Mouse (Mus musculus) adrenal gland, postnatal 4 days (tissue): ENCODE measurements around the gene Fadd. TPM values are rescaled to one million over a fixed set of nuclear protein-coding genes. Genes with fewer than 3 reads are reported as not detected.
A peak's percentile ranks its signal among the peaks of the same experiment; 100 is the strongest.

Source experiments
- DNase-seq, 2 experiments: peaks; one replicate each; pipeline ENCODE4 v3.0.0; 2021 to 2022; ENCODE audit warnings: low spot score in 2 of 2, mixed read lengths in 2 of 2
- total RNA-seq, 2 experiments: library from RNA; stranded (reverse); gene quantifications; 2 replicates each; pipeline ENCODE4 v1.2.3; 2021

Fadd gene
- total RNA-seq, 2 experiments from 2014 or later: 13.3 to 14.4 TPM

GRCm38 (mm10) chr7:144581559-144582283 lies 542 bp downstream of the Fadd start:
- peak; percentile 56 to 75 for DNase-seq

DNA sequence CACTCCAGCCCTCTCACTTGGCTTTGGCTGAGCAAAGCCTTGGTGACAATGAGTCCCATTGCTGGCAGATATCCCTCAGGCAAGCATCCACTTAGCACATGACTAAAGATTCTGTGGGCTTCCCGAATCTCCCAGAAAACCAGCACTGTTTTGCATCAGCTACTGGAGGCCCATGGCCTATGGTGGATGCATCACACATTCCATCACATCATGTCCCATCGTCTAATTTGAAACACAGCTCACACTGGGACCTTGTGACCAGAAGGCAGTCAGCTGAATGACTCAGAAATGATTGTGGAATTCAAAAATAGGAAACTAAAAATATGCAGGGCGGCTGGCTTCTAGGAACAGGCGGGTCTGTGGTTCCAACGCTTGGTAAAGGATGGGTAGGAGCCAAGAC lies 4.4 kb downstream of the Fadd start:
- DNase-seq: no peak

DNA sequence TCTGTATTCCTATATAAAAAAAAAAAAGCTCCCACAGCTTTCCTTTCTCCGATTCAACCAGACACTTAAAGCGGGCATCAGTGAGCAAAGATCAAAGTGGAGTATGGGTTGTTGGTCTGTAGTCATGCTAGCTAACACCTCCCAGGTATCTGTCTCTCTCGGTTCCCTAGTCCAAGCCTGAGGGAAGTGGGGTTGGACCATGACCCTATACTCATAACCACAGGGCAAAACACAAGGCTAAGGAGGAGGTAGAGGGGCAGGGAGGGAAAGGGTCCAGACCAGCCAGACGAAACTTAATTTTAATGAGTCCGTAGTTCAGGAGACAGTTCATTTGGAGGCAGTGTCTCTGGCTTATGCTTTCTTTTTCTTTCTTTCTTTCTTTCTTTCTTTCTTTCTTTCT lies 10.0 kb downstream of the Fadd start:
- DNase-seq: no peak

GRCm38 (mm10) chr7:144571598-144571997 lies 10.7 kb downstream of the Fadd start:
- no peak for DNase-seq

GRCm38 (mm10) chr7:144569428-144569827 lies 12.8 kb downstream of the Fadd start:
- DNase-seq: no peak

- no peak for DNase-seq
Observed at GRCm38 (mm10) chr7:144568091-144568490, 14.2 kb downstream of the Fadd start.

GRCm38 (mm10) chr7:144566921-144567682 lies 15.2 kb downstream of the Fadd start:
- DNase-seq: no peak

GRCm38 (mm10) chr7:144563456-144564155 lies 18.7 kb downstream of the Fadd start:
- no peak for DNase-seq

DNA sequence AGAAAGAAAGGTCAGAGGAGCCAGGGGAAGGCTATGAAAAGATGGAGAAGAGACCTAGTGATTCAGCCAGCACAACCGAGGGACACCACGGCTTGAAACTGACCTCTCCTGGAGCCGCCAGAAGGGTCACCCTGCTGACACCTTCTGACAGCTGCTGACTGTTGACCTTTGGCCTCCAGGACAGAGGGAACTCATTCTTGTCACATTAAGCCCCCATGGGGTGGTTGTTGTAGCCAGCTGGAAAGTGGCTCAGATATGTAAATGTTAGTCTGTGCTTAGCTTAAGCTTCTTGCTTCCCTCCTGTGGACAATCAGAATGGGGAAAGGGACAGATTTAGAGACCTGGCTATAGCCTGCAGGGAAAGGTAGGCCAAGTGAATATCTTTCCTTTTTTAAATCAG lies 20.2 kb downstream of the Fadd start:
- DNase-seq: no peak

GRCm38 (mm10) chr7:144560594-144560993 lies 21.7 kb downstream of the Fadd start:
- DNase-seq: no peak

- no peak for DNase-seq
Observed at GRCm38 (mm10) chr7:144558552-144558951, 23.7 kb downstream of the Fadd start.

GRCm38 (mm10) chr7:144554123-144554472 lies 28.2 kb downstream of the Fadd start:
- no peak for DNase-seq

DNA sequence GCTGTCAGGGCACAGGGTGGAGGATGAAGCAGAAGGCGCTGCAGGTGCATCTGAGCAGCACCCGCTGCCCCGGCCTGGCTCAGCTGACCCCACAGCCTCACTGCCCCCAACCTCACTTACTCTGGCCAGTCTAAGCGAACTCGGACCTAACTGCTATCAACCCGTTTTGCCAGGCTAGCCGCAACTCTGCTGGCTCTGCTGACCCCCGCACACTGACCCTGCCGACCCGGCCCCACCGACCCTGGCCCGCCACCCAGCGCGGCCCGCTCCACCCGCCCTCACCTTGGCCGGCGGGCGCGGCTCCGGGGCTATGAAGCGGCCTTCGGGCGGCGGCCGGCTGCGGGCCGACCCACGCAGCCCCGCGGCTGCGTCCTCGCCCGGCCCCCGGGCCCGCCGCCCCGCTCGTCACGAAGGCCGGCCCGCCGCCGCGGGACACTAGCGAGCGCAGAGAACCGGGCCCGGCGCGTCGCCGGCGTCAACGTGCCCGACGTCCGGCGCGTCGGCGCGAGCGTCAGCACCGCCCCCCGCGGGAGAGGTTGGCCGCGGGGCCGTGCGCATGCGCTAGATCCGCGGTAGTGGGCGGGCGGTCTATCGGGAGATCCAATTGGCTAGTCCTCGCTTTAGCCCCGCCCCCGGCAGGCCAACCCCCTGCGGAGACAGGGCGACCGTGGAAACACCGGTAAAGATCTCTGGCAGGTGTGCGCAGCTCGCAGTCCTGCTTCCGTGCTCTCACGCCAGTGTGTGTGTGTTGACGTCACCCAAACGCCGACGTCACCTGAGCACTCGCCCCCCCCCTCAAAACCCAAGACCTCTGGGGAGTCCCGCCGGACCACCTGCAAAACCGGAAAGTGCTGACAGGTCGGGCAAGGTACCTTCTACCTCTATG lies 28.8 kb downstream of the Fadd start, which contains the start of gene Ppfia1:
TSS of gene Ppfia1 (minus strand) at position 493 of the 886 bp plus-strand sequence.
- DNase-seq: peak; percentile 95 to 97

DNA sequence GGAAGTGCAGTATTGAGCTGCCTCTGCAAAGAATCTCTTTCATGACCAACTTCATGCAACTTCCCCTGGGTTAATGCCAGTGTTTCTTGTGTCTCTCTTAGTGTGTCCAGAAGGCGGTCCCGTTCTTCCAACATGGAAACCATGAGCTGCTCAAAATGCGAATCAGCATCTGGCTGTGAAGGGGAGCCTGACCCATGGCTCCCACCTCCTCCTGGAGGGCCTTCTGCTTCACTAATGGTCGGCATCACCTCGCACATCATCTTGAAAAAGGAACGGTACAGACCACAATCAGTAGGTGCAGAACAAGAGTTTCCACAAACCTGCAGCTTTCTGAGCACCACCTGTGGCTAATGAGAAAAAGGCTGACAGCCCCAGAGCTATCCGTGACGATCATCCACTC lies 30.0 kb downstream of the Fadd start:
- no peak for DNase-seq

DNA sequence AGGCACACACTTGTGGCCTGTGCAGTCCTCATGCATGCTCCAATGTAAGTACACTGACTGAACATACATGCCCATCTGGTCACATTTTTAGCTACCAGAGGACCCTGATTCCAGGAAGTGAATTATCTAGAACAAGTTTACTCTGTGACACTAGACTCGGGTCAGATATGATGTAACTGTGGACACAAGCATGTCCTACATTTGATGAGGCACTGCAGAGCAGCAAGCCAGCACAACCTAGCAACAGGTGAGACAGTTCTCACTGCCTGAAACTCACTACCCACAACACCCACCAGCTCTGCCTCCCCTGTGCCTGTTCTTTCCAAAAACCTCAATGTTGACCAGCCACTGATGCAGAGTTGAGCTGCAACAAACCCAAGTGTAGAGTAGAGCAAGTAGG lies 31.5 kb downstream of the Fadd start:
- no peak for DNase-seq

DNA sequence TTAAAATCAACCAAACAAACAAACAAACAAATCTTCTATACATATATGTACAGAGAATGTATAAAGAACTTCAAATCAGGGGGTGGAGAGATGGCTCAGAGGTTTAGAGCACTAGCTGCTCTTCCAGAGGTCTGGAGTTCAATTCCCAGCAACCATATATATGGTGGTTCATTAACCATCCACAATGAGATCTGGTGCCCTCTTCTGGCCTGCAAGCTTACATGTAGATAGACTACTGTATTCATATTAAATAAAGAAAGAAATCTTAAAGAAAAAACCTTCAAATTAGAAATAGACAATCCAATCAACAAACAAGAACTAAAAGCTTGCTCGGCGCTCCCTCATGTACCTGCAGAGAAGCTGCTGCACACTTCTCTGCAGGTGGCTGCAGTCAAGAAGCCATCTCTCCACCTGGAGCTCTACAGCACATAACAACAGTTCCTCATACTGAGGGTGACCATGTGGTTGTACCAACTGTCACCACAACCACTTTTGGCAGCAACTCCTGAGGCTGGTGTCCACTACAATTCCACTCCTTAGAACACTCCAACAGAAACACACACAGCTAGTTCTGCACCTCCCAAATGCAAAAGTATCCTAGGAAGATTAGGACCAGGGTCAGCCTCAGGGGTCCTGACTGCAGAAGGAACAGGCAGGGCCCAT lies 32.2 kb downstream of the Fadd start:
- DNase-seq: no peak

GRCm38 (mm10) chr7:144545231-144545630 lies 37.0 kb downstream of the Fadd start:
- no peak for DNase-seq

GRCm38 (mm10) chr7:144541351-144541750 lies 40.9 kb downstream of the Fadd start:
- no peak for DNase-seq

GRCm38 (mm10) chr7:144539146-144539545 lies 43.1 kb downstream of the Fadd start:
- DNase-seq: no peak

DNA sequence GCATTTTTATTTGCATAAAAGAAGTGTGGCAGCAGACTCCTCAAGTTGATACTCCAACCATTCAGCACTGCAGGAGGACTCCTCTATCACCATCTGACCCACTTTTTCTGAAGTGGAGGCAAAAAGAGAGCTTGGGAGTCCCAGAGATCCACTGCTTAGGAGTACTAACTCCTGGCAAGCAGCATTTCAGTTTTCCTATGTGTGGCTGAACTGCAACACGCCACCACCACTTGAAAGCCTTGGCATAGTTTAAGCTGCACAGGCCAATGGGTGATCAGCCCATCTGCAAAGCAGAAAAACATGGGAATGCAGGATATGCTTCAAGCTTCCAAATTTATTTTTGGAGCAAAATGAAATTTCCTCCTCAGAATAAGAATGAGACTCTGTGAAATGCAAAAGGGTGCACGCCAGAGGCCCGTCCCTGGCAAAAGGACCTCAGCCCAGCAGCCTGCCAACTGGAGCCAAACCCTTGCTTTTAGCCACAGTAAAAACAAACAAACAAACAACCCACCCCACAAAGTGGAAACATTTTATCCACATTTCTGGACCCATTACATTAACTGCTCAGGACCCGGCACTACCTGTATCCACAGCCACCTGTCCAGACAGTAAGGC lies 44.1 kb downstream of the Fadd start:
- DNase-seq: no peak
